Mouse (Mus musculus) olfactory bulb, adult 2 months (tissue): ENCODE results near the gene Pias4.
"Not testable (repeated sequence)": the region's sequence is repeated elsewhere in the genome, so short reads cannot be mapped to it uniquely, and the experiment has no call there.

Source experiments
- CTCF ChIP-seq: fragments of 200-500 bp; IDR thresholded peaks from 2 replicates; pipeline ENCODE4 v1.5.1; 2012; ENCODE audit warnings: low read depth, mild to moderate bottlenecking, low read length, moderate library complexity; ENCODE audit not compliant: insufficient read depth
- POLR2A ChIP-seq: fragments of 200-500 bp; IDR thresholded peaks from 2 replicates; pipeline ENCODE4 v1.6.1; 2012; ENCODE audit warnings: mild to moderate bottlenecking, low read depth, low read length, moderate library complexity; ENCODE audit not compliant: insufficient read depth

DNA sequence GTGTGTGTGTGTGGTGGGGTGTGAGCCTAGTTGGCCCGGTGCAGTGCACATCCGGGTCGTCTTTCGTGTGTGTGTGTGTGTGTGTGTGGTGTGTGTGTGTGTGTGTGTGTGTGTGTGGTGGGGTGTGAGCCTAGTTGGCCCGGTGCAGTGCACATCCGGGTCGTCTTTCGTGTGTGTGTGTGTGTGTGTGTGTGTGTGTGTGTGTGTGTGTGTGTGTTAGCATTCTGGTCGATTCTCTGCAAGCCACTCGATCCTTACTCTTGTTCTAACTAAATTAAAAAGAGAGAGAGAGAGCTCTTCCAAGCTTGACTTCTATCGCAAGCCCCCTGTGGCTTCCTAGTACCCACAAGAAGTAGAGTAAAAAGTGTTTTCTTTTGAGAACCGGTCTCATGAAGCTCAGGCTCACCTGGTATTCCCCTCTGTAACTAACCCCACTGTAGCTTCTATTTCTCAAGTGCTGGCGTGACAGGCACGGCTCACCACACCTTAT lies 1.7 kb upstream of the Pias4 start:
- TF ChIP-seq POLR2A, CTCF: not testable (repeated sequence)
